Mouse (Mus musculus) heart, adult 2 months (tissue): ENCODE measurements around the gene Pcgf2.

Experiments used
- CTCF ChIP-seq: fragments of 200-600 bp; IDR thresholded peaks from 2 replicates; pipeline ENCODE4 v1.8.1; 2022; ENCODE audit warnings: antibody characterized with exemption, mild to moderate bottlenecking, moderate library complexity
- EP300 ChIP-seq: fragments of 200-500 bp; IDR thresholded peaks from 2 replicates; pipeline ENCODE4 v1.6.1; 2011; ENCODE audit warnings: low read depth, low read length, control low read depth; ENCODE audit not compliant: insufficient read depth

GRCm38 (mm10) chr11:97669829-97670228 lies 30.5 kb downstream of the Pcgf2 start:
- no peak for TF ChIP-seq CTCF
- peak; percentile 53; the same call in 1 of the 2 replicates for TF ChIP-seq EP300
